Mouse (Mus musculus): ENCODE measurements around the gene Tlk2.

- TF ChIP-seq CTCF (IDR thresholded peaks at IDR 0.05; ENCODE audit: low read depth, low read length) (no peak), POLR2A (IDR thresholded peaks at IDR 0.05; ENCODE audit: extremely low read depth, insufficient read depth, low read length) (no peak)
These were observed 916 bp downstream of the Tlk2 start for GRCm38 (mm10) chr11:105179523-105179922.
